Mouse (Mus musculus) erythroid progenitor cell, adult 5-6 weeks (primary cell): ENCODE measurements around the gene Fam43b. TPM values are rescaled to one million over a fixed set of nuclear protein-coding genes. Genes with fewer than 3 reads are reported as not detected.
"Not testable (repeated sequence)": the region's sequence is repeated elsewhere in the genome, so short reads cannot be mapped to it uniquely, and the experiment has no call there.

ENCODE experiments used
- ATAC-seq: replicated peaks from 2 replicates; pipeline ENCODE4 v1.8.0; 2016; ENCODE audit warnings: moderate number of reproducible peaks, mild to moderate bottlenecking, moderate TSS enrichment, inconsistent platforms; ENCODE audit not compliant: poor library complexity, low FRiP score, severe bottlenecking
- total RNA-seq, 2 experiments: library from RNA; stranded (forward) in 1 of 2; stranded (reverse) in 1 of 2; fragments of 150-400 nt in 1 of 2; fragments of 186-747, 209-891 nt in 1 of 2; gene quantifications; 2 replicates each; pipeline versions ENCODE4 v1.2.3 to v1.2.4; 2015 to 2017; ENCODE audit warnings: low replicate concordance in 2 of 2

The Fam43b gene
- total RNA-seq (2015; ENCODE audit: low replicate concordance) (not detected in 2 replicates), total RNA-seq (2017; ENCODE audit: low replicate concordance) (not detected in 2 replicates)

- ATAC-seq, result no peak
Measured at GRCm38 (mm10) chr4:138395971-138396645, at the start of gene Fam43b. Gene Fam43b (minus strand): TSS chr4:138396528.

- ATAC-seq, result no peak
Measured at GRCm38 (mm10) chr4:138444941-138445340, 48.6 kb upstream of the Fam43b start.

GRCm38 (mm10) chr4:138440062-138440461 is 43.7 kb upstream of the Fam43b start:
- ATAC-seq, result no peak

GRCm38 (mm10) chr4:138434347-138435316 is 38.3 kb upstream of the Fam43b start, which contains the start of gene Mul1:
Gene Mul1 (plus strand): TSS chr4:138434671.
- peak; percentile 97 for ATAC-seq

GRCm38 (mm10) chr4:138431340-138431739 is 35.0 kb upstream of the Fam43b start:
- no peak for ATAC-seq

- ATAC-seq, result no peak
Measured at GRCm38 (mm10) chr4:138429778-138430177, 33.5 kb upstream of the Fam43b start.

GRCm38 (mm10) chr4:138426778-138427705 is 30.7 kb upstream of the Fam43b start:
- peak; percentile 80; the same call in 1 of the 2 replicates for ATAC-seq

GRCm38 (mm10) chr4:138425604-138426003 is 29.3 kb upstream of the Fam43b start:
- ATAC-seq, result not testable (repeated sequence)

- no peak for ATAC-seq
Measured at GRCm38 (mm10) chr4:138425028-138425427, 28.7 kb upstream of the Fam43b start.

GRCm38 (mm10) chr4:138418340-138418957 is 22.1 kb upstream of the Fam43b start:
- no peak for ATAC-seq

- ATAC-seq, result no peak
Measured at GRCm38 (mm10) chr4:138417882-138418281, 21.6 kb upstream of the Fam43b start.

GRCm38 (mm10) chr4:138416414-138416813 is 20.1 kb upstream of the Fam43b start:
- no peak for ATAC-seq

GRCm38 (mm10) chr4:138415991-138416390 is 19.7 kb upstream of the Fam43b start:
- no peak for ATAC-seq

GRCm38 (mm10) chr4:138414725-138415124 is 18.4 kb upstream of the Fam43b start:
- ATAC-seq, result no peak

GRCm38 (mm10) chr4:138411504-138412121 is 15.3 kb upstream of the Fam43b start:
- ATAC-seq, result no peak

- no peak for ATAC-seq
Measured at GRCm38 (mm10) chr4:138411011-138411410, 14.7 kb upstream of the Fam43b start.

- no peak for ATAC-seq
Measured at GRCm38 (mm10) chr4:138407479-138408194, 11.3 kb upstream of the Fam43b start.

GRCm38 (mm10) chr4:138404806-138405205 is 8.5 kb upstream of the Fam43b start:
- ATAC-seq, result peak; percentile 54
